Comparison of ENCODE assay signal across 14 mouse cellular contexts in the genomic region with DNA sequence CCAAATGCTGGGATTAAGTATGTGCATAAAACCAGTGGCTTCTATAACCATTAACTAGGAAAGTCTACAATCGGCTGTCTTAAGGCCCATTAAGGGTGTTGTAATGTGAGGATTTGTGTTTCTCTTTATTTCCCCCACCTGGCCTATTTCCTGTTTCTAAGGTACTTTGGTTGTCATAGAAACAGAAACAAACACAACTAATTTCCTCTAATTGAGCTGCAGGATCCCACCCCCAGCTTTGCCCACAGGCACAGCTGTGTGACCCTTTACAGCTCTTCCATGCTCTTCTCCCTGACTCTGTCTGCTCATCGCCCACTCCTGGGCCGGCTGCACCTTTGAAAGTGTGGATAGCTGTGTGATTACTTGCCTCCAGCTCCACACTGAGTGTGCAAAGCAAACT. TPM values are rescaled to one million over a fixed set of nuclear protein-coding genes. Genes with fewer than 3 reads are reported as not detected.
DNase-seq lines count a peak whose midpoint lies in the region; ATAC-seq and TF ChIP-seq lines count a peak whose summit lies in the region.
"Had no signal": no experiment of that assay in that cellular context is flagged by ENCODE, and none has a peak within 500 bp of the region (broad histone marks: within the 10 kb centered on the region; RNA-seq: fewer than 3 reads in every experiment).

No protein-coding gene starts in this region.

- H3K27ac ChIP-seq in kidney, embryonic 16.5 days (ENCODE audit: low read length) = no peak overlapping the region
- H3K27ac ChIP-seq in CH12.LX (ENCODE audit: insufficient read depth, low read depth) = peak overlapping the region; percentile 33; the same call in 1 of the 2 replicates
- H3K27ac ChIP-seq in intestine, embryonic 14.5 days (ENCODE audit: low read depth) = peak overlapping the region; percentile 30; the same call in 1 of the 2 replicates
- no peak overlapping the region for H3K27ac ChIP-seq in hindbrain, embryonic 14.5 days
- H3K27ac ChIP-seq: hindbrain, embryonic 12.5 days had no signal

- TF ChIP-seq RAD21 in CH12.LX (IDR thresholded peaks at IDR 0.05; ENCODE audit: low read depth, low read length) = no peak

- H3K4me2 ChIP-seq in kidney, embryonic 16.5 days (replicated peaks; ENCODE audit: low read depth, low read length) = no peak overlapping the region
- no peak overlapping the region for H3K4me2 ChIP-seq in CH12.LX (ENCODE audit: insufficient read depth, low read depth, poor library complexity, severe bottlenecking)
- no peak overlapping the region for H3K4me2 ChIP-seq in intestine, embryonic 14.5 days (ENCODE audit: low read length)
- H3K4me2 ChIP-seq in hindbrain, embryonic 14.5 days (replicated peaks) = no peak overlapping the region
- H3K4me2 ChIP-seq: hindbrain, embryonic 12.5 days had no signal

- DNase-seq in kidney, adult 9 months = no peak
- DNase-seq in CH12.LX (ENCODE audit: extremely low read depth) = peak; percentile 74
- peak; percentile 62 for DNase-seq in intestine, embryonic 14.5 days (ENCODE audit: low spot score)
- DNase-seq in spleen, postnatal 36 days (ENCODE audit: low spot score in 2 of 2) = peak; percentile 74 to 79
- DNase-seq in adrenal gland, postnatal 14 days = no peak
- no peak for DNase-seq in hindbrain, embryonic 14.5 days (ENCODE audit: low spot score)
- no peak for DNase-seq in adipocyte (ENCODE audit: low spot score)
- DNase-seq: cerebellum, adult 11 months; gastrocnemius, postnatal 36 days; layer of hippocampus, adult 9-11 months; right cerebral cortex, adult 18-20 months had no signal

- no peaks in the 10 kb centered on the region for H3K79me2 ChIP-seq in CH12.LX (replicated peaks; ENCODE audit: control insufficient read depth, extremely low read depth, insufficient read depth, poor library complexity, severe bottlenecking)

- peaks cover 8% of the 10 kb centered on the region; the same call in 1 of the 2 replicates for H3K4me1 ChIP-seq in kidney, embryonic 16.5 days (ENCODE audit: insufficient read depth, low read length)
- peaks cover 13 to 53% of the 10 kb centered on the region in 2 experiments; a peak in 3 of 4 replicates for H3K4me1 ChIP-seq in CH12.LX (ENCODE audit: control insufficient read depth in 1 of 2, insufficient read depth in 2 of 2)
- no peaks in the 10 kb centered on the region for H3K4me1 ChIP-seq in intestine, embryonic 14.5 days (replicated peaks; ENCODE audit: control insufficient read depth, insufficient read depth, low read length)
- no peaks in the 10 kb centered on the region for H3K4me1 ChIP-seq in hindbrain, embryonic 14.5 days (replicated peaks; ENCODE audit: control insufficient read depth, insufficient read depth, low read length)
- H3K4me1 ChIP-seq: hindbrain, embryonic 12.5 days had no signal

- no peak overlapping the region for H3K4me3 ChIP-seq in kidney, embryonic 16.5 days (ENCODE audit: low read length)
- H3K4me3 ChIP-seq in CH12.LX (replicated peaks in 1 of 3; ENCODE audit: low read depth in 2 of 3, low read length in 2 of 3, poor library complexity in 1 of 3) = no peak overlapping the region
- no peak overlapping the region for H3K4me3 ChIP-seq in intestine, embryonic 14.5 days (ENCODE audit: low read depth, low read length)
- H3K4me3 ChIP-seq in hindbrain, embryonic 14.5 days (replicated peaks; ENCODE audit: low read length) = no peak overlapping the region
- H3K4me3 ChIP-seq: hindbrain, embryonic 12.5 days had no signal

- dilution Hi-C loops in CH12.LX (cut with MboI; ENCODE audit: extremely low pct_ligation_motif_present, extremely low pct_unique_long_range_greater_than_20kb, low sequenced_read_pairs) = no loop called here

- in situ Hi-C loops in CH12.LX (cut with MboI; ENCODE audit: low pct_ligation_motif_present, low pct_unique_long_range_greater_than_20kb, low sequenced_read_pairs) = no loop called here

- H3K9ac ChIP-seq in kidney, embryonic 16.5 days (replicated peaks; ENCODE audit: low read length) = no peak overlapping the region
- H3K9ac ChIP-seq in CH12.LX (ENCODE audit: insufficient read depth, low read depth) = no peak overlapping the region
- no peak overlapping the region for H3K9ac ChIP-seq in intestine, embryonic 14.5 days (ENCODE audit: low read length)
- no peak overlapping the region for H3K9ac ChIP-seq in hindbrain, embryonic 14.5 days
- H3K9ac ChIP-seq: hindbrain, embryonic 12.5 days had no signal

- H3K27me3 ChIP-seq in kidney, embryonic 16.5 days (ENCODE audit: insufficient read depth, low read length) = no peaks in the 10 kb centered on the region
- no peaks in the 10 kb centered on the region for H3K27me3 ChIP-seq in CH12.LX (replicated peaks)
- H3K27me3 ChIP-seq in intestine, embryonic 14.5 days (replicated peaks; ENCODE audit: control insufficient read depth, insufficient read depth, low read length) = no peaks in the 10 kb centered on the region
- no peaks in the 10 kb centered on the region for H3K27me3 ChIP-seq in hindbrain, embryonic 14.5 days (ENCODE audit: control insufficient read depth, insufficient read depth, low read length)
- H3K27me3 ChIP-seq: hindbrain, embryonic 12.5 days had no signal

- TF ChIP-seq POLR2A in CH12.LX (IDR thresholded peaks at IDR 0.05; ENCODE audit: low read depth, low read length) = no peak

- no peak for TF ChIP-seq CTCF in CH12.LX (conservative IDR thresholded peaks at IDR 0.05 in 1 of 2, IDR thresholded peaks at IDR 0.05 in 1 of 2; ENCODE audit: low read depth in 2 of 2, low read length in 2 of 2)

- WGBS in kidney, embryonic 16.5 days = 12% methylated on average over 3 of the region's 3 CpGs
- WGBS in intestine, embryonic 14.5 days = 25% methylated on average over 3 of the region's 3 CpGs
- WGBS in hindbrain, embryonic 14.5 days = 76% methylated on average over 3 of the region's 3 CpGs

- H3K36me3 ChIP-seq in kidney, embryonic 16.5 days (ENCODE audit: insufficient read depth, low read length) = no peaks in the 10 kb centered on the region
- no peaks in the 10 kb centered on the region for H3K36me3 ChIP-seq in CH12.LX (replicated peaks in 1 of 2; ENCODE audit: control insufficient read depth in 1 of 2, insufficient read depth in 1 of 2, low read length in 1 of 2)
- no peaks in the 10 kb centered on the region for H3K36me3 ChIP-seq in intestine, embryonic 14.5 days (ENCODE audit: control insufficient read depth, insufficient read depth, low read length)
- H3K36me3 ChIP-seq in hindbrain, embryonic 14.5 days (replicated peaks; ENCODE audit: control insufficient read depth, insufficient read depth) = no peaks in the 10 kb centered on the region
- H3K36me3 ChIP-seq: hindbrain, embryonic 12.5 days had no signal

- ATAC-seq in kidney, embryonic 16.5 days (ENCODE audit: low FRiP score, low TSS enrichment) = peak; percentile 35; the same call in 1 of the 2 replicates
- no peak; the same call in 1 of the 2 replicates for ATAC-seq in intestine, embryonic 14.5 days (replicated peaks; ENCODE audit: low FRiP score, low TSS enrichment, low read depth)
- ATAC-seq in hindbrain, embryonic 14.5 days (ENCODE audit: low FRiP score) = no peak

- TF ChIP-seq EP300 in CH12.LX (IDR thresholded peaks at IDR 0.05; ENCODE audit: low read length) = no peak; the same call in 1 of the 2 replicates

- H3K9me3 ChIP-seq in kidney, embryonic 16.5 days (ENCODE audit: low read length) = peaks cover 5% of the 10 kb centered on the region; the same call in 1 of the 2 replicates
- H3K9me3 ChIP-seq in CH12.LX (replicated peaks; ENCODE audit: low read length) = peaks cover 11% of the 10 kb centered on the region
- H3K9me3 ChIP-seq in intestine, embryonic 14.5 days (ENCODE audit: control insufficient read depth, low read length) = 0 out of 2 replicates have a peak, but pooled peaks cover 4% of the 10 kb centered on the region
- H3K9me3 ChIP-seq in hindbrain, embryonic 14.5 days (ENCODE audit: control insufficient read depth, low read length) = peaks cover 4% of the 10 kb centered on the region; the same call in 1 of the 2 replicates
- H3K9me3 ChIP-seq: hindbrain, embryonic 12.5 days had no signal

TF ChIP-seq in CH12.LX, 34 proteins besides CTCF, POLR2A, EP300 and RAD21:
- TF ChIP-seq POLR2AphosphoS2 (IDR thresholded peaks at IDR 0.05; ENCODE audit: low read depth, low read length) (no peak), ETS1 (conservative IDR thresholded peaks at IDR 0.05; ENCODE audit: low read depth, low read length) (peak; percentile 35; the same call in 1 of the 2 replicates), TCF12 (IDR thresholded peaks at IDR 0.05; ENCODE audit: low read depth, low read length) (0 out of 2 replicates have a peak, but pooled peaks have one; percentile 20), MAX (IDR thresholded peaks at IDR 0.05; ENCODE audit: low read length) (0 out of 2 replicates have a peak, but pooled peaks have one; percentile 6)

RNA-seq across cellular contexts. Expression of a gene that starts 19.7 kb away (rescaled TPM):
- polyA plus RNA-seq in kidney, embryonic 16.5 days (2015; fragmentation: Nextera tagmentation; extraction: Ambion mirVana) = 0.11 TPM in 1 of 2 replicates, not detected in the other
- total RNA-seq in CH12.LX (2012; rRNA removed) (27.7 and 30.2 TPM in 2 replicates), CH12.LX (2014; rRNA removed) (75.4 and 93.4 TPM in 2 replicates)
- 61.2 and 70.5 TPM in 2 replicates for polyA plus RNA-seq in CH12.LX (2012; ENCODE audit: insufficient read length, low read depth)
- polyA plus RNA-seq in intestine, embryonic 14.5 days (2014; fragmentation: Nextera tagmentation; extraction: Ambion mirVana) = 0.82 and 0.89 TPM in 2 replicates
- 0.56 and 4.4 TPM in 2 replicates for total RNA-seq in adrenal gland, postnatal 14 days (2021)
- polyA plus RNA-seq in hindbrain, embryonic 14.5 days (2014; fragmentation: Nextera tagmentation; extraction: Ambion mirVana) = not detected in 2 replicates
- total RNA-seq: gastrocnemius, postnatal 36 days had no signal
- polyA plus RNA-seq: hindbrain, embryonic 12.5 days; liver, embryonic 16.5 days had no signal

RNA-seq across cellular contexts. Expression of a gene that starts 23.3 kb away (rescaled TPM):
- polyA plus RNA-seq in kidney, embryonic 16.5 days (2015; fragmentation: Nextera tagmentation; extraction: Ambion mirVana) = 11.2 and 13.9 TPM in 2 replicates
- total RNA-seq in CH12.LX (2012; rRNA removed) (41.5 and 42.3 TPM in 2 replicates), CH12.LX (2014; rRNA removed) (66.7 and 71.4 TPM in 2 replicates)
- polyA plus RNA-seq in CH12.LX (2012; ENCODE audit: insufficient read length, low read depth) = 77.1 and 81.2 TPM in 2 replicates
- polyA plus RNA-seq in intestine, embryonic 14.5 days (2014; fragmentation: Nextera tagmentation; extraction: Ambion mirVana) = 17.6 and 17.8 TPM in 2 replicates
- 122 TPM in 2 replicates for total RNA-seq in adrenal gland, postnatal 14 days (2021)
- polyA plus RNA-seq in hindbrain, embryonic 14.5 days (2014; fragmentation: Nextera tagmentation; extraction: Ambion mirVana) = 17.7 and 21.2 TPM in 2 replicates

Comparison
In these comparisons a context has a peak if more than half of its experiments do, and no peak if none do; other contexts are left out.
1. H3K27ac ChIP-seq: peak in CH12.LX (single experiment) and intestine, embryonic 14.5 days (single experiment); none in kidney, embryonic 16.5 days (single experiment) and hindbrain, embryonic 14.5 days (single experiment).
2. DNase-seq: peak in CH12.LX (single experiment), intestine, embryonic 14.5 days (single experiment) and spleen, postnatal 36 days (2 of 2); none in kidney, adult 9 months (single experiment), adrenal gland, postnatal 14 days (single experiment), hindbrain, embryonic 14.5 days (single experiment) and adipocyte (single experiment).
3. RNA of a gene that starts 19.7 kb away (polyA plus RNA-seq): 61.2 to 70.5 TPM in CH12.LX; 0.82 to 0.89 TPM in intestine, embryonic 14.5 days, 0.11 TPM in kidney, embryonic 16.5 days and not detected in hindbrain, embryonic 14.5 days; every median in the first group is over 10 times any median in the second.